Mouse (Mus musculus): ENCODE data around the gene Tmem216. TPM values are rescaled to one million over a fixed set of nuclear protein-coding genes. Genes with fewer than 3 reads are reported as not detected.

The Tmem216 gene
- polyA plus RNA-seq, 2 experiments: 9.7 to 16.9 TPM

- TF ChIP-seq EP300 (IDR thresholded peaks at IDR 0.05; ENCODE audit: low read depth): 0 out of 2 replicates have a peak, but pooled peaks have one; percentile 4
- TF ChIP-seq CTCF (IDR thresholded peaks at IDR 0.05; ENCODE audit: low read depth): peak; percentile 51
- H3K9ac ChIP-seq (replicated peaks): peak within 1 kb of the TSS; percentile 99
- H3K27me3 ChIP-seq (ENCODE audit: control insufficient read depth, insufficient read depth, low read length): no peaks in the 10 kb centered on the region
- H3K36me3 ChIP-seq (replicated peaks; ENCODE audit: control insufficient read depth, insufficient read depth, low read depth): peaks cover 22% of the 10 kb centered on the region
- DNase-seq (ENCODE audit: low read depth in 3 of 3, low spot score in 3 of 3) (peak; percentile 42 to 57 (median 50)), ATAC-seq (ENCODE audit: insufficient read depth) (no peak)
- H3K27ac ChIP-seq: peak within 1 kb of the TSS; percentile 93
- peak within 1 kb of the TSS; percentile 96 to 98 for H3K4me3 ChIP-seq (ENCODE audit: insufficient read depth in 1 of 2, low read depth in 2 of 2, low read length in 2 of 2)
- peak within 1 kb of the TSS; percentile 87 for H3K4me2 ChIP-seq (ENCODE audit: low read depth)
- WGBS (ENCODE audit: insufficient replicate concordance): under 1% methylated on average over 11 of the region's 11 CpGs
- H3K9me3 ChIP-seq (ENCODE audit: control insufficient read depth, low read length): no peaks in the 10 kb centered on the region
- H3K4me1 ChIP-seq (replicated peaks; ENCODE audit: control insufficient read depth in 2 of 2, insufficient read depth in 2 of 2, low read length in 1 of 2): peaks cover 27 to 29% of the 10 kb centered on the region in 2 experiments
Measured at GRCm38 (mm10) chr19:10525910-10526309, 30.1 kb downstream of the Tmem216 start, which contains the start of gene Sdhaf2. TSS of gene Sdhaf2 (minus strand) at chr19:10526142.

- Histone ChIP-seq H3K27ac (peak within 1 kb of the TSS; percentile 93), H3K4me2 (ENCODE audit: low read depth) (peak within 1 kb of the TSS; percentile 87), H3K4me3 (ENCODE audit: insufficient read depth in 1 of 2, low read depth in 2 of 2, low read length in 2 of 2) (peak within 1 kb of the TSS; percentile 96 to 98), H3K27me3 (ENCODE audit: control insufficient read depth, insufficient read depth, low read length) (no peaks in the 10 kb centered on the region), H3K9me3 (ENCODE audit: control insufficient read depth, low read length) (no peaks in the 10 kb centered on the region), H3K36me3 (replicated peaks; ENCODE audit: control insufficient read depth, insufficient read depth, low read depth) (peaks cover 16% of the 10 kb centered on the region), H3K9ac (replicated peaks) (peak within 1 kb of the TSS; percentile 99), H3K4me1 (replicated peaks; ENCODE audit: control insufficient read depth in 2 of 2, insufficient read depth in 2 of 2, low read length in 1 of 2) (peaks cover 28 to 29% of the 10 kb centered on the region in 2 experiments)
- ATAC-seq (ENCODE audit: insufficient read depth) (peak; percentile 91), DNase-seq (ENCODE audit: low read depth in 3 of 3, low spot score in 3 of 3) (peak; percentile 85 to 87 (median 87))
- TF ChIP-seq CTCF (IDR thresholded peaks at IDR 0.05; ENCODE audit: low read depth): no peak
- TF ChIP-seq EP300 (IDR thresholded peaks at IDR 0.05; ENCODE audit: low read depth): no peak
- under 1% methylated on average over 86 of the region's 93 CpGs for WGBS (ENCODE audit: insufficient replicate concordance)
Measured at GRCm38 (mm10) chr19:10525106-10525901, 30.7 kb downstream of the Tmem216 start, which contains the start of gene Cpsf7. TSS of gene Cpsf7 (plus strand) at chr19:10525266.

- Histone ChIP-seq H3K36me3 (replicated peaks; ENCODE audit: control insufficient read depth, insufficient read depth, low read depth) (peaks cover 12% of the 10 kb centered on the region), H3K4me1 (replicated peaks; ENCODE audit: control insufficient read depth in 2 of 2, insufficient read depth in 2 of 2, low read length in 1 of 2) (peaks cover 28 to 29% of the 10 kb centered on the region in 2 experiments), H3K9me3 (ENCODE audit: control insufficient read depth, low read length) (no peaks in the 10 kb centered on the region), H3K27ac (peak overlapping the region; percentile 93), H3K4me3 (ENCODE audit: insufficient read depth in 1 of 2, low read depth in 2 of 2, low read length in 2 of 2) (peak overlapping the region; percentile 96 to 98), H3K9ac (replicated peaks) (peak overlapping the region; percentile 99), H3K4me2 (ENCODE audit: low read depth) (peak overlapping the region; percentile 87), H3K27me3 (ENCODE audit: control insufficient read depth, insufficient read depth, low read length) (no peaks in the 10 kb centered on the region)
- ATAC-seq (ENCODE audit: insufficient read depth): no peak
- under 1% methylated on average over 19 of the region's 19 CpGs for WGBS (ENCODE audit: insufficient replicate concordance)
- peak in 1 of 3 experiments; percentile 26 for DNase-seq (ENCODE audit: low read depth in 3 of 3, low spot score in 3 of 3)
- TF ChIP-seq EP300 (IDR thresholded peaks at IDR 0.05; ENCODE audit: low read depth) (no peak), CTCF (IDR thresholded peaks at IDR 0.05; ENCODE audit: low read depth) (no peak)
Measured at GRCm38 (mm10) chr19:10524784-10525105, 31.3 kb downstream of the Tmem216 start.

GRCm38 (mm10) chr19:10523483-10524080 is 32.5 kb downstream of the Tmem216 start:
- peak overlapping the region; percentile 43 for H3K9ac ChIP-seq (replicated peaks)
- WGBS (ENCODE audit: insufficient replicate concordance): 19% methylated on average over 5 of the region's 5 CpGs
- H3K27me3 ChIP-seq (ENCODE audit: control insufficient read depth, insufficient read depth, low read length): no peaks in the 10 kb centered on the region
- ATAC-seq (ENCODE audit: insufficient read depth) (no peak), DNase-seq (ENCODE audit: low read depth in 3 of 3, low spot score in 3 of 3) (peak in 2 of 3 experiments; percentile 20 to 37)
- peak overlapping the region; percentile 59 to 96 for H3K4me3 ChIP-seq (ENCODE audit: insufficient read depth in 1 of 2, low read depth in 2 of 2, low read length in 2 of 2)
- peaks cover 28 to 29% of the 10 kb centered on the region in 2 experiments for H3K4me1 ChIP-seq (replicated peaks; ENCODE audit: control insufficient read depth in 2 of 2, insufficient read depth in 2 of 2, low read length in 1 of 2)
- no peaks in the 10 kb centered on the region for H3K9me3 ChIP-seq (ENCODE audit: control insufficient read depth, low read length)
- H3K4me2 ChIP-seq (ENCODE audit: low read depth): peak overlapping the region; percentile 87
- peak overlapping the region; percentile 39 for H3K27ac ChIP-seq
- no peak for TF ChIP-seq CTCF (IDR thresholded peaks at IDR 0.05; ENCODE audit: low read depth)
- TF ChIP-seq EP300 (IDR thresholded peaks at IDR 0.05; ENCODE audit: low read depth): 0 out of 2 replicates have a peak, but pooled peaks have one; percentile 34
- H3K36me3 ChIP-seq (replicated peaks; ENCODE audit: control insufficient read depth, insufficient read depth, low read depth): peaks cover 7% of the 10 kb centered on the region

GRCm38 (mm10) chr19:10521926-10522325 is 34.1 kb downstream of the Tmem216 start:
- Histone ChIP-seq H3K9me3 (ENCODE audit: control insufficient read depth, low read length) (no peaks in the 10 kb centered on the region), H3K27me3 (ENCODE audit: control insufficient read depth, insufficient read depth, low read length) (no peaks in the 10 kb centered on the region), H3K4me1 (replicated peaks; ENCODE audit: control insufficient read depth in 2 of 2, insufficient read depth in 2 of 2, low read length in 1 of 2) (peaks cover 24 to 29% of the 10 kb centered on the region in 2 experiments), H3K36me3 (replicated peaks; ENCODE audit: control insufficient read depth, insufficient read depth, low read depth) (peaks cover 16% of the 10 kb centered on the region), H3K4me3 (ENCODE audit: insufficient read depth in 1 of 2, low read depth in 2 of 2, low read length in 2 of 2) (no peak overlapping the region), H3K4me2 (ENCODE audit: low read depth) (no peak overlapping the region), H3K27ac (no peak overlapping the region), H3K9ac (replicated peaks) (no peak overlapping the region)
- 32% methylated on average over 1 of the region's 1 CpGs for WGBS (ENCODE audit: insufficient replicate concordance)
- ATAC-seq (ENCODE audit: insufficient read depth) (no peak), DNase-seq (ENCODE audit: low read depth in 3 of 3, low spot score in 3 of 3) (no peak)
- TF ChIP-seq CTCF (IDR thresholded peaks at IDR 0.05; ENCODE audit: low read depth) (no peak), EP300 (IDR thresholded peaks at IDR 0.05; ENCODE audit: low read depth) (no peak)
